Mouse (Mus musculus) kidney, adult 2 months (tissue): ENCODE measurements around the gene Rbms2.

ENCODE experiments used
- CTCF ChIP-seq: fragments of 200-500 bp; conservative IDR thresholded peaks from 2 replicates; pipeline ENCODE4 v1.5.1; 2011; ENCODE audit warnings: low read depth, mild to moderate bottlenecking, control low read depth, low read length, moderate library complexity, mixed read lengths; ENCODE audit not compliant: insufficient read depth, insufficient read length
- POLR2A ChIP-seq: fragments of 200-500 bp; IDR thresholded peaks from one replicate; pipeline ENCODE4 v1.6.1; 2011; ENCODE audit warnings: low read depth, low read length, control low read depth

- TF ChIP-seq POLR2A (no peak), CTCF (no peak)
Observed at GRCm38 (mm10) chr10:128208326-128208725, 28.2 kb upstream of the Rbms2 start.
